Mouse (Mus musculus) forebrain, embryonic 16.5 days (tissue): ENCODE measurements around the gene Resp18. TPM values are rescaled to one million over a fixed set of nuclear protein-coding genes. Genes with fewer than 3 reads are reported as not detected.

Experiments used
- ATAC-seq: fragments of 200-750 bp; cut with Nextera tagmentation; 2 replicates; pipeline ENCODE4 v1.8.0; 2017; ENCODE audit warnings: mild to moderate bottlenecking, moderate library complexity
- H3K27ac ChIP-seq: fragments of 300-500 bp; sonication (generic); 2 replicates; pipeline ENCODE4 v1.5.1; 2014; ENCODE audit warnings: low read length, control low read depth
- H3K27me3 ChIP-seq: fragments of 300-500 bp; sonication (generic); replicated peaks from 2 replicates; pipeline ENCODE4 v1.6.1; 2014; ENCODE audit warnings: low read length; ENCODE audit not compliant: control insufficient read depth, insufficient read depth
- H3K36me3 ChIP-seq: fragments of 300-500 bp; sonication (generic); 2 replicates; pipeline ENCODE4 v1.6.1; 2014; ENCODE audit not compliant: control insufficient read depth, insufficient read depth
- H3K4me1 ChIP-seq: fragments of 300-500 bp; sonication (generic); replicated peaks from 2 replicates; pipeline ENCODE4 v1.6.1; 2014; ENCODE audit warnings: low read length; ENCODE audit not compliant: control insufficient read depth, insufficient read depth
- H3K4me2 ChIP-seq: fragments of 300-500 bp; sonication (generic); 2 replicates; pipeline ENCODE4 v1.6.1; 2014; ENCODE audit warnings: mild to moderate bottlenecking, low read length, control low read depth
- H3K4me3 ChIP-seq: fragments of 300-500 bp; sonication (generic); replicated peaks from 2 replicates; pipeline ENCODE4 v1.5.1; 2014; ENCODE audit warnings: mild to moderate bottlenecking, low read length, control low read depth
- H3K9ac ChIP-seq: fragments of 300-500 bp; sonication (generic); replicated peaks from 2 replicates; pipeline ENCODE4 v1.6.1; 2014; ENCODE audit warnings: low read depth, low read length, control low read depth
- H3K9me3 ChIP-seq: fragments of 300-500 bp; sonication (generic); 2 replicates; pipeline ENCODE4 v1.6.1; 2016; ENCODE audit warnings: low read length; ENCODE audit not compliant: control insufficient read depth
- WGBS: fragments of 180-500 bp; shearing (Covaris S2); extraction: QIAGEN DNeasy Blood & Tissue Kit; methylation state at CpG from one replicate; pipeline ENCODE4 v1.1.7; 2014; 5-methylcytosine and 5-hydroxymethylcytosine counted together
- polyA plus RNA-seq: library from polyadenylated mRNA; unstranded; fragments of >200 nt; fragmentation: Nextera tagmentation; extraction: Ambion mirVana; gene quantifications from 2 replicates; pipeline ENCODE4 v1.2.1, GENCODE M21; 2015

Gene Resp18
- polyA plus RNA-seq, 1 experiment from 2014 or later = 76.1 TPM

GRCm38 (mm10) chr1:75254625-75255013, 23.6 kb downstream of the Resp18 start:
- H3K4me2 ChIP-seq = no peak overlapping the region
- H3K36me3 ChIP-seq = no peaks in the 10 kb centered on the region
- peaks cover 16% of the 10 kb centered on the region for H3K4me1 ChIP-seq
- peak overlapping the region; percentile 26; the same call in 1 of the 2 replicates for H3K27ac ChIP-seq
- H3K9ac ChIP-seq = no peak overlapping the region
- ATAC-seq = 0 out of 2 replicates have a peak, but pooled peaks have one; percentile 2
- 46% methylated on average over 8 of the region's 8 CpGs for WGBS
- H3K4me3 ChIP-seq = no peak overlapping the region
- no peaks in the 10 kb centered on the region for H3K9me3 ChIP-seq
- no peaks in the 10 kb centered on the region; the same call in 1 of the 2 replicates for H3K27me3 ChIP-seq

DNA sequence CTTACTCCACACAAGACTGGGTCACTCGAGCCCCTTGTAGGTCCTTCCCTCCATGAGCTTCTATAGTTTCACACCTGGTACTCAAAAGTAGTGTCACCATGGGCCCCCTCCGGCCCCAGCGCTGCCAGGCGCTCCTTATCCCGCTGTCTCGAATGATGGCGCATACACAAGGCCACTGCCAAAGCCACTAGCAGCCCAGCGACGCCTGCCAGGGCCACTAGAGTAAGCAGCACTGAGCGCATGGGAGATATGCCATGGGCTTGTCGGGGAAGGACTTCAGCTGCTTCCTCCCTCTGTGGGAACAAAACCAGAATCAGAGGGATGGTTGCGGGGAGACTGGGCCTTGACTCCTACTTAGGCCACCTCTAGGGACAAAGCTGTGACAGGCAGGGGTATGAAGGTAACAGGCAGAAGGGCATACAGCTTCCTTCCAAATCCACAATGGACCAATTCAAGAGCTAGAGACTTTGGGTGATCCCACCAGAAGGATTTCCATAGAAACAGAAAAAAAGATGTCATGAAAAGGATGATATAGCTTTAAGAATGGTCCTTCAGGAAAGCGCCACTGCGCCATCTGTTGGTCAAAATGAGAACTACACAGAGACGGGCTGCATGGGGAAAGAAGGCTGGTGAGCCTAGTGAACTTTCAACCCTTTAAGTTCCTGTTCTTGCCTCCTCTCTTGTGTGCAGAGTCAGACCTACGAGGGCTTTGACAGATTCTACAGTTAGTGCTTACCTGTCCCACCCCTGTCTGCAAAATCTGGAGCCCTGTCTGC, 24.2 kb downstream of the Resp18 start:
- Histone ChIP-seq H3K9me3 (no peaks in the 10 kb centered on the region), H3K4me1 (peaks cover 16% of the 10 kb centered on the region), H3K27ac (no peak overlapping the region), H3K36me3 (no peaks in the 10 kb centered on the region), H3K4me3 (no peak overlapping the region), H3K27me3 (no peaks in the 10 kb centered on the region; the same call in 1 of the 2 replicates), H3K9ac (no peak overlapping the region), H3K4me2 (no peak overlapping the region)
- 63% methylated on average over 16 of the region's 16 CpGs for WGBS
- ATAC-seq = 0 out of 2 replicates have a peak, but pooled peaks have one; percentile 11

DNA sequence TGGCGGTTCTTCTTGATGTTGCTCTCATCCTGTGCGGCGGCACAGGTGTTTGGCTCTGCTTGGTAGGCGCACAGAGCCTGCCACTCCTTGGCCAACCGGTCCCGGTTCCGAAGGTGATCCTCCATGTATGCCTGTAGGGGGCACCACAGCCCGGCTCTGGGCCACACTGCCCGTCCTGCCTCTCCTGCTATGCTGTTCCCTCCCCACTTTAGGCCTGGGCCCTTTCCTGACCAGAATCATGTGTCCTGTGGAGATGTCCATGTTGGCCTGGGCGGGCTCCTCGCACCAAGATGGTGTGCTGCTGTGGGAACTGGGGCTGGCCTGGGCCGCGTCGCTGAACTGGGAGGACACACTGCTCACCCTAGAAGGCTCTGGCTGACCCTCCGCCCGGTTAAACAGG, 25.2 kb downstream of the Resp18 start:
- Histone ChIP-seq H3K36me3 (no peaks in the 10 kb centered on the region), H3K27me3 (no peaks in the 10 kb centered on the region), H3K4me2 (no peak overlapping the region), H3K27ac (no peak overlapping the region), H3K4me1 (peaks cover 18% of the 10 kb centered on the region), H3K9ac (no peak overlapping the region), H3K4me3 (no peak overlapping the region), H3K9me3 (no peaks in the 10 kb centered on the region)
- no peak for ATAC-seq
- WGBS = 82% methylated on average over 16 of the region's 16 CpGs

- H3K4me3 ChIP-seq = no peak overlapping the region
- no peak overlapping the region for H3K27ac ChIP-seq
- ATAC-seq = no peak
- no peaks in the 10 kb centered on the region for H3K36me3 ChIP-seq
- no peaks in the 10 kb centered on the region for H3K9me3 ChIP-seq
- peaks cover 20% of the 10 kb centered on the region for H3K4me1 ChIP-seq
- 78% methylated on average over 13 of the region's 13 CpGs for WGBS
- no peak overlapping the region for H3K9ac ChIP-seq
- no peaks in the 10 kb centered on the region for H3K27me3 ChIP-seq
- H3K4me2 ChIP-seq = no peak overlapping the region
These were observed 25.9 kb downstream of the Resp18 start for GRCm38 (mm10) chr1:75252308-75252707.

- Histone ChIP-seq H3K27me3 (no peaks in the 10 kb centered on the region), H3K4me2 (peak overlapping the region; percentile 48), H3K9me3 (no peaks in the 10 kb centered on the region), H3K27ac (no peak overlapping the region), H3K4me3 (peak overlapping the region; percentile 11; the same call in 1 of the 2 replicates), H3K4me1 (peaks cover 20% of the 10 kb centered on the region), H3K9ac (no peak overlapping the region), H3K36me3 (no peaks in the 10 kb centered on the region)
- 2% methylated on average over 22 of the region's 22 CpGs for WGBS
- peak; percentile 32 for ATAC-seq
These were observed 26.9 kb downstream of the Resp18 start for GRCm38 (mm10) chr1:75251112-75251970.

DNA sequence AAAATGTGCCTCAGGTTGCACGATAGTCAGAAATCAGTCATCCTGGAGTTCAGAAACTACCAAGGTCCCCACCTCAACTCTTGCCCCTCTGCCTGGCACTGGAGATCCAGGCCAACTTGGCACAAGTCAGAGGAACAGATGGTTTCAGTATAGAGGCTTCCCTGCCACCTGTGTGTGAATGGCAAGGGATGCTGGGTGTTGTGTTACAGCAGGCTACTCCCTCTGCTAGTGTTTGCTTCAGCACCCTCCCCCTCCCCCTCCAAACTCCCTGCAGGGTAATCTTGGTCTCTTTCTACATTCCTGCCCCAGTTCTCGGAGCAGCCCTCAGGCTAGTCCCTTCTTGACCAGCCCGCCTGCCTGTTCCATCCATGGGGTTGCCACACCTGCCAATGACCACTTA, 27.7 kb downstream of the Resp18 start:
- no peaks in the 10 kb centered on the region for H3K36me3 ChIP-seq
- H3K4me2 ChIP-seq = no peak overlapping the region
- H3K9me3 ChIP-seq = no peaks in the 10 kb centered on the region
- no peak overlapping the region for H3K9ac ChIP-seq
- peaks cover 20% of the 10 kb centered on the region for H3K4me1 ChIP-seq
- H3K4me3 ChIP-seq = no peak overlapping the region
- no peak for ATAC-seq
- H3K27ac ChIP-seq = no peak overlapping the region
- WGBS = 36% methylated on average over 3 of the region's 3 CpGs
- H3K27me3 ChIP-seq = no peaks in the 10 kb centered on the region

GRCm38 (mm10) chr1:75248041-75248772, 30.0 kb downstream of the Resp18 start:
- Histone ChIP-seq H3K4me3 (no peak overlapping the region), H3K27me3 (no peaks in the 10 kb centered on the region), H3K9me3 (no peaks in the 10 kb centered on the region), H3K9ac (0 out of 2 replicates have a peak overlapping the region, but pooled peaks have one; percentile 9), H3K4me2 (no peak overlapping the region), H3K4me1 (peaks cover 12% of the 10 kb centered on the region), H3K36me3 (no peaks in the 10 kb centered on the region; the same call in 1 of the 2 replicates), H3K27ac (no peak overlapping the region)
- ATAC-seq = no peak
- WGBS = 51% methylated on average over 9 of the region's 9 CpGs

DNA sequence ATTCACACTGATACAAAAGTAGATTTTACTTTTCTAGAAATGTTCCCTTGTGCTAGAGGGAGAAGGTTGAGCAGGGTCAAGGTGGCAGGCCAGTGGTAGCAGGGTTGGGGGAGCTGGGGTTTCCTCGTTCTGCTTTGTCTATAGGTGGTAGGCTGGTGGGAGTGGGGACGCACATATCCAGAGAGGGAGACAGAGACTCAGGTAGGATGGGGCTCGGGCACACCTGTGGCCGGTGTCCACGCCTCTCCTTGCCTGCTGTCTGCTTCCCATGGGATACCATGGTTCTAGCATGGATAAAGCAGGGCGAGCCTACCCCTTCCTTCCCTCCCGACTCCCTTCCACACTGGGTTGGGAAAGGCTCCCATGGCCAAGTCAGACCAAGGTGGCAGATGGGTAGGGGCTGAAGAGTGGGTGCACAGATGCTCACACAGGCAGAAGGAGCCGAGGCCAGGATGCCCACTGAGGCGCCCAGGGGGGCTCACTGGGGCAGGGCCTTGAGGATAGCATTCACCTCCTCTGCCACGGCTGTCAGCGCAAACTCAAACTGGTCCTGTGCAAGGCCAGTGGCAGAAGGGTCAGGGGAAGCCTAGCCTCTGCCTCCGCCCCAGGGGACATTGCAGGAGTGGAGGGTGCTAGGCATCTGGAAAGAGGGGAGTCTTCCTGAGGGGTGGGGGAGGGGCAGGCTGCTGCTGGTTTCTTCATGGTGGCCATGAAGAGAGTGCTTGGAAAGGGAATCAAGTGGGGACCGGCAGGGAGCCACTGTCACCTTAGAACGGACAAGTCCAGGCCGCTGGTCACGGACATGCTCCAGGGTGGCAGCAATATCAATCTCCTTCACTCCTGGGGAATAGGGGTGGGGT, 30.9 kb downstream of the Resp18 start:
- Histone ChIP-seq H3K36me3 (no peaks in the 10 kb centered on the region; the same call in 1 of the 2 replicates), H3K4me2 (no peak overlapping the region), H3K4me3 (no peak overlapping the region), H3K9me3 (no peaks in the 10 kb centered on the region), H3K27ac (no peak overlapping the region), H3K9ac (no peak overlapping the region), H3K27me3 (no peaks in the 10 kb centered on the region), H3K4me1 (peaks cover 12% of the 10 kb centered on the region)
- ATAC-seq = no peak
- 77% methylated on average over 16 of the region's 16 CpGs for WGBS
